Mouse (Mus musculus): ENCODE measurements around the gene Nlrp9b. TPM values are rescaled to one million over a fixed set of nuclear protein-coding genes. Genes with fewer than 3 reads are reported as not detected.

The Nlrp9b gene
- polyA plus RNA-seq, 2 experiments: not detected

GRCm38 (mm10) chr7:19956341-19956781 is 34.9 kb upstream of the Nlrp9b start:
- Histone ChIP-seq H3K36me3 (ENCODE audit: control insufficient read depth, insufficient read depth, low read length) (no peaks in the 10 kb centered on the region), H3K9me3 (ENCODE audit: control insufficient read depth, low read length) (no peaks in the 10 kb centered on the region), H3K9ac (ENCODE audit: low read depth, low read length, severe bottlenecking) (no peak overlapping the region), H3K4me1 (ENCODE audit: control insufficient read depth, insufficient read depth, low read length) (no peaks in the 10 kb centered on the region), H3K27me3 (ENCODE audit: control insufficient read depth, insufficient read depth, low read length) (no peaks in the 10 kb centered on the region), H3K27ac (replicated peaks; ENCODE audit: low read depth, low read length) (no peak overlapping the region), H3K4me3 (replicated peaks; ENCODE audit: low read length) (no peak overlapping the region), H3K4me2 (replicated peaks; ENCODE audit: low read depth, low read length, severe bottlenecking) (no peak overlapping the region)
- ATAC-seq (ENCODE audit: low FRiP score, low read depth) (peak; percentile 68; the same call in 1 of the 2 replicates), DNase-seq (ENCODE audit: low spot score) (peak; percentile 84)
- no peak for TF ChIP-seq POLR2A (IDR thresholded peaks at IDR 0.05; ENCODE audit: borderline replicate concordance, extremely low read depth, insufficient read depth, insufficient read length)
- WGBS: 2% methylated on average over 7 of the region's 7 CpGs

DNA sequence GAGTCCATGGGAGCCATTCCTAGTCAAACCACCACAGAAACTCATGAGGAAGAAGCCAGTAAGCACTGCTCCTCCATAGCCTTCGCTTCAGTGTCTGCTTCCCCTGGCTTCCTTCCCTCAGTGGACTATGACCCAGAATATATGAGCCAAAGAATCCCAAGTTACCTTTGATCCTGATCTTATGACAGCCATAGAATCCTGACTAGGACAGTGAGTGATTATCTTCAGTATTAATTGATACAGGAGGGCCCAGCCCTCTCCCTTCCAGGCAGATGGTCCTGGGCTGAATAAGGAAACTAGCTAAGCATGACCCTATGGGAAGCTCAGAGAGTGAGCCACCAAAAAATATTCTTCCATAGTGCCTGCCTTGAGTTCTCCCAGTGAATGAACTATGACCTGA is 28.8 kb upstream of the Nlrp9b start:
- no peak overlapping the region for H3K4me3 ChIP-seq (replicated peaks; ENCODE audit: low read length)
- no peak for DNase-seq (ENCODE audit: low spot score)
- 81% methylated on average over 1 of the region's 1 CpGs for WGBS
- H3K9ac ChIP-seq (ENCODE audit: low read depth, low read length, severe bottlenecking): no peak overlapping the region
- H3K4me1 ChIP-seq (ENCODE audit: control insufficient read depth, insufficient read depth, low read length): no peaks in the 10 kb centered on the region
- ATAC-seq (ENCODE audit: low FRiP score, low read depth): no peak
- no peaks in the 10 kb centered on the region for H3K36me3 ChIP-seq (ENCODE audit: control insufficient read depth, insufficient read depth, low read length)
- H3K27me3 ChIP-seq (ENCODE audit: control insufficient read depth, insufficient read depth, low read length): no peaks in the 10 kb centered on the region
- no peak overlapping the region for H3K4me2 ChIP-seq (replicated peaks; ENCODE audit: low read depth, low read length, severe bottlenecking)
- H3K27ac ChIP-seq (replicated peaks; ENCODE audit: low read depth, low read length): no peak overlapping the region
- no peak for TF ChIP-seq POLR2A (IDR thresholded peaks at IDR 0.05; ENCODE audit: borderline replicate concordance, extremely low read depth, insufficient read depth, insufficient read length)
- no peaks in the 10 kb centered on the region for H3K9me3 ChIP-seq (ENCODE audit: control insufficient read depth, low read length)

- TF ChIP-seq POLR2A (IDR thresholded peaks at IDR 0.05; ENCODE audit: borderline replicate concordance, extremely low read depth, insufficient read depth, insufficient read length): no peak
- Histone ChIP-seq H3K4me2 (replicated peaks; ENCODE audit: low read depth, low read length, severe bottlenecking) (no peak within 1 kb of the TSS), H3K9me3 (ENCODE audit: control insufficient read depth, low read length) (0 out of 2 replicates have a peak, but pooled peaks cover 2% of the 10 kb centered on the region), H3K4me3 (replicated peaks; ENCODE audit: low read length) (no peak within 1 kb of the TSS), H3K36me3 (ENCODE audit: control insufficient read depth, insufficient read depth, low read length) (no peaks in the 10 kb centered on the region), H3K9ac (ENCODE audit: low read depth, low read length, severe bottlenecking) (no peak within 1 kb of the TSS), H3K27ac (replicated peaks; ENCODE audit: low read depth, low read length) (no peak within 1 kb of the TSS), H3K4me1 (ENCODE audit: control insufficient read depth, insufficient read depth, low read length) (no peaks in the 10 kb centered on the region), H3K27me3 (ENCODE audit: control insufficient read depth, insufficient read depth, low read length) (no peaks in the 10 kb centered on the region)
- ATAC-seq (ENCODE audit: low FRiP score, low read depth) (no peak), DNase-seq (ENCODE audit: low spot score) (no peak)
- WGBS: 77% methylated on average over 7 of the region's 7 CpGs
These were observed 26.2 kb upstream of the Nlrp9b start, which contains the start of gene Ceacam20 for GRCm38 (mm10) chr7:19964985-19965579. TSS of gene Ceacam20 (plus strand) at chr7:19965412.

DNA sequence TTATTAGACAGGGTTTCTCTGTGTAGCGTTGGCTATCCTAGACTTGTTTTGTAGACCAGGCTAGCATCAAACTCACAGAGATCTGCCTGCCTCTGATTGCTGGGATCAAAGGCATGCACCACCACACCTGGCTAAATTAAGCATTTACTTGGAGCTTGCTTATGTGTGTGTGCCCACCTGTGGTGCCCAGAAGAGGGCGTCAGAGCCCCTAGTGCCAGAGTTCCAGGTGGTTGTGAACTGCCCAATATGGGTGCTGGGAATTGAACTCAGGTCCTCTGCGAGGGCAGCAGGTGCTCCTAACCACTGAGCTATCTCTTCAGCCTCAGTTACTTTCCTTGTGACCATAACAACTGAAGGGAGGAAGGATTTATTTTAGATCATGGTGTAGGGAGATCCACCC is 22.2 kb upstream of the Nlrp9b start:
- no peak overlapping the region for H3K4me2 ChIP-seq (replicated peaks; ENCODE audit: low read depth, low read length, severe bottlenecking)
- H3K36me3 ChIP-seq (ENCODE audit: control insufficient read depth, insufficient read depth, low read length): no peaks in the 10 kb centered on the region
- DNase-seq (ENCODE audit: low spot score) (no peak), ATAC-seq (ENCODE audit: low FRiP score, low read depth) (no peak)
- 73% methylated on average over 3 of the region's 3 CpGs for WGBS
- no peak overlapping the region for H3K9ac ChIP-seq (ENCODE audit: low read depth, low read length, severe bottlenecking)
- H3K27me3 ChIP-seq (ENCODE audit: control insufficient read depth, insufficient read depth, low read length): no peaks in the 10 kb centered on the region
- TF ChIP-seq POLR2A (IDR thresholded peaks at IDR 0.05; ENCODE audit: borderline replicate concordance, extremely low read depth, insufficient read depth, insufficient read length): no peak
- H3K9me3 ChIP-seq (ENCODE audit: control insufficient read depth, low read length): 0 out of 2 replicates have a peak, but pooled peaks cover 5% of the 10 kb centered on the region
- H3K4me3 ChIP-seq (replicated peaks; ENCODE audit: low read length): no peak overlapping the region
- no peaks in the 10 kb centered on the region for H3K4me1 ChIP-seq (ENCODE audit: control insufficient read depth, insufficient read depth, low read length)
- H3K27ac ChIP-seq (replicated peaks; ENCODE audit: low read depth, low read length): no peak overlapping the region

DNA sequence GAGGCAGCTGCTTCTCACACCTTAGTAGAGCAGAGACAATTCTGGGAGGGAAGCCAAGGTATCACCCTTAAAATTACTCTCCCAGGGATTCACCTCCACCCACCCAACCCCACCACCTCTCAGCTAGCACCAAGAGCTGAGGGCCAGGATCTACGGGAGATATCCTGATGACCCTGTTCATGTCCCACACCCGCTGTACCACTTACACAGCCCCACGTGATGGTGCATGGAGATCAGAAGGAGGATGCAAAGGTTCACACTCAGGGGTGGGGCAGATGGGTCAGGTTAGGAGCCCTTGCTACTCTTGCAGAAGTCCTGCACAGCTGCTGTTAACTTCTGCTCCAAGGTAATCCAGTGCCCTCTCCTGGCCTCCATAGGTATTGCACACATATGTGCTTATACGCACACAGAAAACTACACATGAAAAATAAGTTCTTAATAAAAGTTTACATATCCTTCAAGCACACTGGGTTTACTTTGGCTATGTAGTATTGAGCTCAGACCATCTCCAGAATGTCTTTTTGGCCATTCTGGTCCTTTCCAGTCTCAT is 21.6 kb upstream of the Nlrp9b start:
- ATAC-seq (ENCODE audit: low FRiP score, low read depth) (no peak), DNase-seq (ENCODE audit: low spot score) (no peak)
- H3K9me3 ChIP-seq (ENCODE audit: control insufficient read depth, low read length): 0 out of 2 replicates have a peak, but pooled peaks cover 5% of the 10 kb centered on the region
- TF ChIP-seq POLR2A (IDR thresholded peaks at IDR 0.05; ENCODE audit: borderline replicate concordance, extremely low read depth, insufficient read depth, insufficient read length): no peak
- H3K27ac ChIP-seq (replicated peaks; ENCODE audit: low read depth, low read length): no peak overlapping the region
- no peak overlapping the region for H3K4me3 ChIP-seq (replicated peaks; ENCODE audit: low read length)
- H3K27me3 ChIP-seq (ENCODE audit: control insufficient read depth, insufficient read depth, low read length): no peaks in the 10 kb centered on the region
- H3K9ac ChIP-seq (ENCODE audit: low read depth, low read length, severe bottlenecking): no peak overlapping the region
- no peaks in the 10 kb centered on the region for H3K4me1 ChIP-seq (ENCODE audit: control insufficient read depth, insufficient read depth, low read length)
- WGBS: 94% methylated on average over 4 of the region's 4 CpGs
- H3K4me2 ChIP-seq (replicated peaks; ENCODE audit: low read depth, low read length, severe bottlenecking): no peak overlapping the region
- H3K36me3 ChIP-seq (ENCODE audit: control insufficient read depth, insufficient read depth, low read length): no peaks in the 10 kb centered on the region
